19 mouse cellular contexts compared by ENCODE assay signal in genomic region chr5:28611885-28612284, GRCm38 (mm10).
A peak's percentile ranks its signal among the peaks of the same experiment; 100 is the strongest.
DNase-seq lines count a peak whose midpoint lies in the region; ATAC-seq lines count a peak whose summit lies in the region.
"Had no signal": no experiment of that assay in that cellular context is flagged by ENCODE, and none has a peak within 500 bp of the region (broad histone marks: within the 10 kb centered on the region; RNA-seq: fewer than 3 reads in every experiment).

No protein-coding gene starts in this region.

- no peak overlapping the region for H3K27ac ChIP-seq in intestine, embryonic 16.5 days (ENCODE audit: low read length)
- H3K27ac ChIP-seq: forebrain, embryonic 10.5 days; heart, embryonic 10.5 days; lung, embryonic 15.5 days had no signal

- no peak overlapping the region for H3K4me2 ChIP-seq in intestine, embryonic 16.5 days (ENCODE audit: low read depth, low read length)
- H3K4me2 ChIP-seq: lung, embryonic 15.5 days had no signal

- H3K9me3 ChIP-seq in intestine, embryonic 16.5 days (ENCODE audit: control insufficient read depth, low read length) = no peaks in the 10 kb centered on the region
- H3K9me3 ChIP-seq: forebrain, embryonic 10.5 days; heart, embryonic 10.5 days; lung, embryonic 15.5 days had no signal

- no peaks in the 10 kb centered on the region for H3K27me3 ChIP-seq in intestine, embryonic 16.5 days (replicated peaks; ENCODE audit: control insufficient read depth, insufficient read depth, low read length)
- H3K27me3 ChIP-seq: lung, embryonic 15.5 days had no signal

- H3K36me3 ChIP-seq in intestine, embryonic 16.5 days (ENCODE audit: control insufficient read depth, insufficient read depth, low read length) = no peaks in the 10 kb centered on the region
- H3K36me3 ChIP-seq: forebrain, embryonic 10.5 days; heart, embryonic 10.5 days; lung, embryonic 15.5 days had no signal

- peak; percentile 24 for DNase-seq in heart, adult 11 months
- DNase-seq in heart, postnatal 25 days (ENCODE audit: low spot score) = no peak
- peak; percentile 46 for DNase-seq in left cerebral cortex, postnatal 4 days
- no peak for DNase-seq in left cerebral cortex, postnatal 36 days (ENCODE audit: low spot score in 2 of 2)
- peak; percentile 33 for DNase-seq in cerebellum, adult 11 months
- DNase-seq in cerebellum, postnatal 25 days = peak; percentile 68 to 79
- no peak for DNase-seq in ovary, adult 18-20 months (ENCODE audit: low spot score)
- DNase-seq: B cell, adult 2 months; gastrocnemius, postnatal 10 days; heart, postnatal 14 days; kidney, adult 11 months; kidney, postnatal 10 days; midbrain, embryonic 14.5 days; right cerebral cortex, postnatal 4 days; thymus, adult 2 months had no signal

- no peak for ATAC-seq in intestine, embryonic 16.5 days

- no peak overlapping the region for H3K9ac ChIP-seq in intestine, embryonic 16.5 days (ENCODE audit: low read depth, low read length)
- H3K9ac ChIP-seq: lung, embryonic 15.5 days had no signal

- no peaks in the 10 kb centered on the region for H3K4me1 ChIP-seq in intestine, embryonic 16.5 days (ENCODE audit: control insufficient read depth, insufficient read depth, low read length)
- H3K4me1 ChIP-seq: forebrain, embryonic 10.5 days; heart, embryonic 10.5 days; lung, embryonic 15.5 days had no signal

- WGBS in intestine, embryonic 16.5 days = 89% methylated on average over 3 of the region's 3 CpGs

- H3K4me3 ChIP-seq in intestine, embryonic 16.5 days (ENCODE audit: low read length) = no peak overlapping the region
- H3K4me3 ChIP-seq: forebrain, embryonic 10.5 days; heart, embryonic 10.5 days; lung, embryonic 15.5 days had no signal

- intact Hi-C loops in heart, postnatal 25 days (cut with DNase I) = no loop called here
- intact Hi-C loops in left cerebral cortex, postnatal 4 days (cut with DNase I) = no loop called here
- intact Hi-C loops in left cerebral cortex, postnatal 36 days (cut with DNase I) = no loop called here

Comparison
In these comparisons a context has a peak if more than half of its experiments do, and no peak if none do; other contexts are left out.
1. DNase-seq: peak in heart, adult 11 months (single experiment), left cerebral cortex, postnatal 4 days (single experiment), cerebellum, adult 11 months (single experiment) and cerebellum, postnatal 25 days (2 of 2); none in heart, postnatal 25 days (single experiment), left cerebral cortex, postnatal 36 days (0 of 2) and ovary, adult 18-20 months (single experiment).